Mouse (Mus musculus) right cerebral cortex, postnatal 36 days (tissue): ENCODE measurements at regions not wholly inside any gene's neighbourhood (a gene's known extent, or its start where the extent isn't known, plus 50 kb on each side); places are given as distances from the start of the nearest gene placed in this dataset.

ENCODE experiments used
- DNase-seq, 2 experiments: peaks; one replicate each; pipeline ENCODE4 v3.0.0; 2022; ENCODE audit warnings: low spot score in 2 of 2, mixed read lengths in 1 of 2

DNA sequence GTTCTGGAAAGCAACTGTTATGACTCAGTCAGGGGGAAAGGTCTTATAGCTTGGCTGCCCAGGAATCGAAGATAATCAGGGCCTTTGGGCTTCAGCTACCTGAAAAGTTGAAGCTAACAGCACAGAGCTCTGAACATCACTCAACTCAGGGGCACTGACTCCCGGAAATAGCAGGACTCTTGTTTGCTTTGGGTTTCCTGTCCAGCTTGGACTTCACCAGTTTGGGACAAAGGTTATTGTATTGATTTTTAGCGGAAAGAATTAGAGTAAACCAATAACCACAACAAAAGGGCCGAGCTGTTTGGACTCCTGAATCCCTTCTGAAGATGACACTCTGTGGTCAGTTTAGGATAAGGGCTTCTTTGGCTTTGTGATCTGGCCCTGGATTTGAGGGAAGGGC lies 53.4 kb upstream of the Sall1 start:
- no peak for DNase-seq
